Mouse (Mus musculus): Measurements from ENCODE around the gene Aacs. TPM values are rescaled to one million over a fixed set of nuclear protein-coding genes. Genes with fewer than 3 reads are reported as not detected.

Gene Aacs
- polyA plus RNA-seq, 1 experiment from 2014 or later, result 73.4 TPM

DNA sequence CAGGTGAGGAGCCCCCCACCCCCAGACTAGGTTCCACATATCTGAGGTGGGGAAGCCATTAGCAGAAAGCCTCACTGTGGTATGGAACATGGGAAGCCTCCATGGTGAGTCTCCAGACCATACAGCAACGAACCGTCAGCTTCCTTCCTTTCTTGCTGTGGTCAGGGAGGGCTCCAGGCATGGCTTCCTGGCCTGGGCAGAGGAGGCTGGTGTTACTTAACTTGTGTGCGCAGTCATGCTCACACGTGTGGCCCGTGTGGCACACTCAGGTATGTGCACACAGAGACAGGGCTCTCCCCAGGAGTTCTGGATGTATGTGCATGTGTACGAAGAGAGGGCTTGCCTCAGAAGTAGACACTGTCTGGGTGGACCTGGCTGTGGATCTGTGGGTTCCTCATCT lies 28.0 kb downstream of the Aacs start:
- H3K4me1 ChIP-seq (replicated peaks), result 0 out of 2 replicates have a peak, but pooled peaks cover 2% of the 10 kb centered on the region
- no peak overlapping the region for H3K4me3 ChIP-seq
- no peaks in the 10 kb centered on the region for H3K9me3 ChIP-seq
- H3K36me3 ChIP-seq, result peaks cover 85% of the 10 kb centered on the region
- no peak overlapping the region for H3K27ac ChIP-seq
- DNase-seq (ENCODE audit: low spot score), result no peak
- WGBS, result 92% methylated on average over 6 of the region's 6 CpGs
- no peaks in the 10 kb centered on the region for H3K27me3 ChIP-seq (ENCODE audit: insufficient read depth, poor library complexity, severe bottlenecking)

DNA sequence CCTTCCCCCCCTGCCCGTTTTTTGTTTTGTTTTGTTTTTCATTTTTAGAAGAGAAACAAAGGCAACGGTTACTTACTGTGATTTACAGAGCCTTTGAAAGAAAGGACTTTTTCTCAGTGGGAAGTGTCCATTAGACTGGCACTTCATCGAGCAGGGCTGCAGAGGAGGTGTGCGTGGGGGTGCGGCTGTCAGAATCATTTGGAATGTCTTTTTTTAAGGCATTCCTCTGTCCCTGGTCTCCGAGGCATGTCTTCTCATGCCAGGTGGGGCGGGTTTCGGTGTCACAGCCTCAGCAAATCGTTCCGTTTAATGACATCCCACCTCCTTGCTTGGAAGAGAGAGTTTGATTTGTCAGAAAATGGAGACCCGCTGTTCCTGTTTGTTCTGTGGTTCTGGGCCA lies 29.1 kb downstream of the Aacs start:
- H3K36me3 ChIP-seq, result peaks cover 85% of the 10 kb centered on the region
- no peaks in the 10 kb centered on the region for H3K4me1 ChIP-seq (replicated peaks)
- WGBS, result 68% methylated on average over 11 of the region's 11 CpGs
- H3K4me3 ChIP-seq, result no peak overlapping the region
- no peaks in the 10 kb centered on the region for H3K9me3 ChIP-seq
- DNase-seq (ENCODE audit: low spot score), result no peak
- H3K27me3 ChIP-seq (ENCODE audit: insufficient read depth, poor library complexity, severe bottlenecking), result no peaks in the 10 kb centered on the region
- H3K27ac ChIP-seq, result no peak overlapping the region

DNA sequence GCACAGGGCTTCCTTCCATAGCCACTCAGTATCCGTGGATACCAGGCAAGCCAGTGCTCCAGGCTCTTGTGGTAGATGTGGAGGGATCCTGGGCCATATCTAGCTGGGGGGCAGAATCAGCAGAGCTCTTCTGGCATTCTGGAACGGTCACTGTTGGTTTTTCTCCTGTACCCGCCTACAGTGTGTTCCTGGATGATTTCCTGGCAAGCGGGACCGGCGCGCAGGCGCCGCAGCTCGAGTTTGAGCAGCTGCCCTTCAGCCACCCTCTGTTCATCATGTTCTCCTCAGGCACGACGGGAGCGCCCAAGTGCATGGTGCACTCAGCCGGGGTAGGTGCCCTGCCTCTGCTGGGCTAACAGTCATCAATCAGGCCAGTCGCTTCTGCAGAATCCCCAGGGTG lies 30.4 kb downstream of the Aacs start:
- WGBS, result 82% methylated on average over 15 of the region's 15 CpGs
- Histone ChIP-seq H3K27me3 (ENCODE audit: insufficient read depth, poor library complexity, severe bottlenecking) (no peaks in the 10 kb centered on the region), H3K4me1 (replicated peaks) (no peaks in the 10 kb centered on the region), H3K36me3 (peaks cover 88% of the 10 kb centered on the region), H3K4me3 (no peak overlapping the region), H3K27ac (no peak overlapping the region), H3K9me3 (no peaks in the 10 kb centered on the region)
- no peak for DNase-seq (ENCODE audit: low spot score)

DNA sequence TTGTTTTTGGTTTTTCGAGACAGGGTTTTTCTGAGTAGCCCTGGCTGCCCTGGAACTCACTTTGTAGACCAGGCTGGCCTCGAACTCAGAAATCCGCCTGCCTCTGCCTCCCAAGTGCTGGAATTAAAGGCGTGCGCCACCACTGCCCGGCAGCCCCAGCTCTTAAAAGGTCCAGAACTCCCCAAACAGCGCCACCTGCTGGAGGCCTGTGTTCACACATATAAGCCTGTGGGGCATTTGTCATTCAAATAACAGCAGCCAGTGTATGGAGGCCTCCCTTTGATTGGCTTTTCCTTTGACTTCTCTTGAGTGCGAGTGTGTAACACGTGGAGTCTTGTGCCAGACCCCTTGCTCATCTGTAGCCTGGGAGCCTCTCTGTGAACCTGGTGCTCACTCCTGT lies 32.0 kb downstream of the Aacs start:
- no peaks in the 10 kb centered on the region for H3K9me3 ChIP-seq
- H3K27me3 ChIP-seq (ENCODE audit: insufficient read depth, poor library complexity, severe bottlenecking), result no peaks in the 10 kb centered on the region
- 90% methylated on average over 9 of the region's 9 CpGs for WGBS
- no peak overlapping the region for H3K4me3 ChIP-seq
- H3K4me1 ChIP-seq (replicated peaks), result no peaks in the 10 kb centered on the region
- DNase-seq (ENCODE audit: low spot score), result no peak
- H3K36me3 ChIP-seq, result peaks cover 92% of the 10 kb centered on the region
- H3K27ac ChIP-seq, result no peak overlapping the region

DNA sequence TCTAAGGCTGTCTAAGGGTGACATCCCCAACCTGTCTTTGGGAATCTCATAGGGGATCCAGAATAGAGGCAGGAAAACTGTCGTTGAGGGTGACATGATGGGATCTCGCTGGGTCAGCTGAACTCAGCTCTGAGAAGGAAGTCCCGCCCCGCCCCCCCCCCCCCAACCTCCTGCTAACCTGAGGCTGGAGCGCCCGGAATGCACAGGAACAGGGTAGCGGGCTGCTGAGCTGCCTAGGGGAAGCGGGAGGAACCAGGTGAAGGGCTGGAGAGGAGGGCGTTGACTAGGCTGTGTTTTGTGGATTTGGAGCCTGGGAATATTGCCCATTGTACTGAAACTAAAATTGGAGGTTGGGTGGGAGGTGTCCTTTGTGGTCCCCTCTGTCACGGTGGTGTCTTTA lies 32.4 kb downstream of the Aacs start:
- no peaks in the 10 kb centered on the region for H3K9me3 ChIP-seq
- no peak overlapping the region for H3K27ac ChIP-seq
- H3K36me3 ChIP-seq, result peaks cover 93% of the 10 kb centered on the region
- H3K4me1 ChIP-seq (replicated peaks), result no peaks in the 10 kb centered on the region
- WGBS, result 89% methylated on average over 10 of the region's 10 CpGs
- no peaks in the 10 kb centered on the region for H3K27me3 ChIP-seq (ENCODE audit: insufficient read depth, poor library complexity, severe bottlenecking)
- no peak for DNase-seq (ENCODE audit: low spot score)
- H3K4me3 ChIP-seq, result no peak overlapping the region

DNA sequence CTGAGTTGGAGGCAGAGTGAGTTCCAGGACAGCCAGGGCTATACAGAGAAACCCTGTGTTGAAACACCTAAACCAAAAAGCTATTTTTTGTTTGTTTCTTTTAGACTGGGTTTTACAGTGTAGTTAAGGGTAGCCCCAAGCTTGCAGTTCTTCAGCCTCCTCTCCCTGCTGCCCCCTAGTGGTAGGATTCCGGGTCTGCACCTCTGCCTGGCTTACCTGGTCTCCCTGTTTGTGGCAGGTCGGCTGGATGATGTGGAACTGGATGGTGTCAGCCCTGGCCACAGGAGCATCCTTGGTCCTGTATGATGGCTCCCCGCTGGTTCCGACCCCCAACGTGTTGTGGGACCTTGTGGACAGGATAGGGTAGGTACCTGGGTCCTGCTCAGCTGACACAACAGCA lies 33.9 kb downstream of the Aacs start:
- peaks cover 93% of the 10 kb centered on the region for H3K36me3 ChIP-seq
- H3K27me3 ChIP-seq (ENCODE audit: insufficient read depth, poor library complexity, severe bottlenecking), result no peaks in the 10 kb centered on the region
- H3K4me3 ChIP-seq, result no peak overlapping the region
- WGBS, result 56% methylated on average over 5 of the region's 5 CpGs
- no peaks in the 10 kb centered on the region for H3K4me1 ChIP-seq (replicated peaks)
- DNase-seq (ENCODE audit: low spot score), result peak; percentile 43
- no peaks in the 10 kb centered on the region for H3K9me3 ChIP-seq
- H3K27ac ChIP-seq, result no peak overlapping the region

DNA sequence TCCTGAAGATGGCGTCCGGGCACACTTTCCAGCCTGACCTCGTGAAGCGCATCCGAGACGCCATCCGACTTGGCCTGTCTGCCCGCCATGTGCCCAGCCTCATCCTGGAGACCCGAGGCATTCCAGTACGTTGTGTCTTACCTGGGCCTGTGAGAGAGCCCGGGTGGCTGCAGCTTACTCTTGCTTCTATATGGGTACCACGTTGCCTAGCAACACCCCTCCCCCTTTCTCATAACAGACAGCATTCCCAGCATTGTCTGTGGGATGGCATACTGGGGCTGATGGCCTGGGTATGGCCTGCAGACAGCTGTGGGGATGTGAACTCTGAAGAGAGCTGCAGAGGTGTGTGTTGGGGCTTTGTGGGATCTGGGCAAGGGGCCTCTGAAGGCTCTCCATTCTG lies 39.4 kb downstream of the Aacs start:
- Histone ChIP-seq H3K27me3 (ENCODE audit: insufficient read depth, poor library complexity, severe bottlenecking) (no peaks in the 10 kb centered on the region), H3K36me3 (peaks cover 90% of the 10 kb centered on the region), H3K4me1 (replicated peaks) (peaks cover 5% of the 10 kb centered on the region; the same call in 1 of the 2 replicates), H3K27ac (no peak overlapping the region), H3K4me3 (no peak overlapping the region), H3K9me3 (no peaks in the 10 kb centered on the region)
- no peak for DNase-seq (ENCODE audit: low spot score)
- 88% methylated on average over 12 of the region's 12 CpGs for WGBS

DNA sequence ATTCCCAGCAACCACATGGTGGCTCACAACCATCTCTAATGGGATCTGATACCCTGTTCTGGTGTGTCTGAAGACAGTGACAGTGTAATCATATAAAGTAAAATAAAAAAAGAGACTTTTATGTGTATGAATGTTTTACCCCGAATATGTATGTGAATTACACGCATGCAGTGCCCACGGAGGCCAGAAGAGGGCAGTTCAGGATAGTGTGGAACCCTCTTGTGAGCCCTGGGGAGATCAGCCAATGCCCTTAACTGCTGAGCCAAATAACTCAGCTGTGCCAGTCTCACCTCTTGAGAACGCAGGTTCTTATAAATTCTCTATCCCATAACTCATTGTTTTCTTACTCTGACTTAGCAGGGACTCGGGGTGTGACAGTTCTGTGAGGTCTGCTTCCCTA lies 43.0 kb downstream of the Aacs start:
- DNase-seq (ENCODE audit: low spot score), result no peak
- WGBS, result 71% methylated on average over 5 of the region's 5 CpGs
- peaks cover 54% of the 10 kb centered on the region for H3K36me3 ChIP-seq

DNA sequence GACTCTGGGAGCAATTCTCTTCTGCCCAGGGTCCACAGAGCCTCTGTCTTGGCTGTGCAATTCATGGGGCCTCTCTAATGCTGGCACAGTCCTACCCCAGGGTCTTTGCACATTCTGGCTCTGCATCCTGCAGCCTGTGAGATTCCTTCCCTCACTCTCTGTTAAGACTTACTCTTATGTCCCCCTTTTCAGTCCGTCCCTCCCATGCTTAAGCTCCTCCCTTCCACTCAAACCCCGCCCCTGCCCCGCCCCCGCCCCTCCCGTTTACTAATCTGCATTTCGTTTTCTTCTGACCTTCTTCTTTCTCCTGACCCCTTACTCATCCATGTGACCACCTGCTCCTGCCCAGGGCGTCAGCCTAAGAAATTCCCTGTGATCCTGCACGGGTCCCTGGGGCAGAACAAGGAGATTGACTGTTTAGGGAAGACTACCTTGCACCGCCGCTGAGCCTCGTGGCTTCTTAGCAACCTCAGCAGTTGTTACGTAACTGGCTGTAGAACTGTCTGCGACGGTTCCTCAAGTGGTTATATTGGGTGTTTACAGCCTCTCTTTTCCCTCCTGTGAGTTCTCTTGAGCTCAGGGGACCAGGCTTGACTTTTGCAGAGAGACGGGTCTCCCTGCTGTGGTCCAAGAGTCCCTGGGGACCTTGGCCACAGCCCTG lies 45.4 kb downstream of the Aacs start:
- 19% methylated on average over 15 of the region's 15 CpGs for WGBS
- no peak overlapping the region; the same call in 1 of the 2 replicates for H3K4me3 ChIP-seq
- H3K27ac ChIP-seq, result peak overlapping the region; percentile 12; the same call in 1 of the 2 replicates
- H3K27me3 ChIP-seq (ENCODE audit: insufficient read depth, poor library complexity, severe bottlenecking), result no peaks in the 10 kb centered on the region
- no peak for DNase-seq (ENCODE audit: low spot score)
- H3K36me3 ChIP-seq, result peaks cover 30% of the 10 kb centered on the region
- peaks cover 17% of the 10 kb centered on the region for H3K4me1 ChIP-seq (replicated peaks)
- H3K9me3 ChIP-seq, result peaks cover 3% of the 10 kb centered on the region; the same call in 1 of the 2 replicates

More for the DNA sequence above, 43.0 kb downstream of the Aacs start:
- Histone ChIP-seq H3K9me3 (no peaks in the 10 kb centered on the region), H3K27ac (no peak overlapping the region), H3K4me1 (replicated peaks) (peaks cover 19% of the 10 kb centered on the region), H3K4me3 (no peak overlapping the region), H3K27me3 (ENCODE audit: insufficient read depth, poor library complexity, severe bottlenecking) (no peaks in the 10 kb centered on the region)

DNA sequence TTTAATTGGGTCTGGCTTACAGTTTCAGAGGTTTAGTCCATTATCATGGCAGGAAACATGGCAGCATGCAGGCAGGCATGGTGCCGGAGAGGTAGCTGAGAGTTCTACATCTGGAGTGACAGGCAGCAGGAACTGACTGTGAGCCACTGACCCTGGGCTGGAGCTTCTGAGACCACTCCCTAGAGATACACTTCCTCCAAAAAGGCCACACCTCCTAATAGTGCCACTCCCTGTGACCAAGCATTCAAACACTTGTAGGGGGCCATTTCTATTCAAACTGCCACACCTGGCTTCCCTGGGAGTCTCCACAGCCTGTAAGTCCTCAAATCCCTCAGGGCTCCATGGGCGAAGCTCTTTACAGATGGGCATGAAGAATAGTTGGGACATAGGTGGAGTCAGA lies 47.7 kb downstream of the Aacs start:
- no peak overlapping the region for H3K27ac ChIP-seq
- H3K36me3 ChIP-seq, result 0 out of 2 replicates have a peak, but pooled peaks cover 7% of the 10 kb centered on the region
- H3K9me3 ChIP-seq, result peaks cover 11% of the 10 kb centered on the region; the same call in 1 of the 2 replicates
- 88% methylated on average over 2 of the region's 2 CpGs for WGBS
- no peak for DNase-seq (ENCODE audit: low spot score)
- no peak overlapping the region for H3K4me3 ChIP-seq
- H3K27me3 ChIP-seq (ENCODE audit: insufficient read depth, poor library complexity, severe bottlenecking), result peaks cover 10% of the 10 kb centered on the region; the same call in 1 of the 2 replicates
- peaks cover 17% of the 10 kb centered on the region for H3K4me1 ChIP-seq (replicated peaks)

DNA sequence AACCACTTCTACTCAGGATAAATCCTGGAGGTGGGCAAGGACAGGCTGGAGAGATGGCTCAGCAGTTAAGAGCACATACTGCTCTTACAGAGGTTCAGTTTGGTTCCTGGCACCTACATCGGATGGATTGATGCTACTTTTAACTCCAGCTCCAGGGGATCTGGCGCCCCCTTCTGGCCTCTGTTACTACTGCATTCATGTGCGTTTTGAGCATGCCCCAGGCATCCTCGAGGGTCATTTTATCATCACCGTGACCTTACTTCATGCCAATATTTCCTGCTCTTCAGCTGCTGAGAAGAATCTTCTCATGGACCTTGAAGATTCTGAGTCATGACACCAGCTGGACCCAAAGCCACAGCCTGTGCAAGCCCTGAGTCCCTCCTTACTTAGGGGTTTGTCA lies 49.9 kb downstream of the Aacs start:
- 55% methylated on average over 5 of the region's 5 CpGs for WGBS
- H3K27ac ChIP-seq, result no peak overlapping the region
- no peak overlapping the region for H3K4me3 ChIP-seq
- DNase-seq (ENCODE audit: low spot score), result no peak
- H3K27me3 ChIP-seq (ENCODE audit: insufficient read depth, poor library complexity, severe bottlenecking), result peaks cover 28% of the 10 kb centered on the region
- H3K9me3 ChIP-seq, result peaks cover 11% of the 10 kb centered on the region; the same call in 1 of the 2 replicates
- no peaks in the 10 kb centered on the region for H3K36me3 ChIP-seq
- peaks cover 15% of the 10 kb centered on the region for H3K4me1 ChIP-seq (replicated peaks)

DNA sequence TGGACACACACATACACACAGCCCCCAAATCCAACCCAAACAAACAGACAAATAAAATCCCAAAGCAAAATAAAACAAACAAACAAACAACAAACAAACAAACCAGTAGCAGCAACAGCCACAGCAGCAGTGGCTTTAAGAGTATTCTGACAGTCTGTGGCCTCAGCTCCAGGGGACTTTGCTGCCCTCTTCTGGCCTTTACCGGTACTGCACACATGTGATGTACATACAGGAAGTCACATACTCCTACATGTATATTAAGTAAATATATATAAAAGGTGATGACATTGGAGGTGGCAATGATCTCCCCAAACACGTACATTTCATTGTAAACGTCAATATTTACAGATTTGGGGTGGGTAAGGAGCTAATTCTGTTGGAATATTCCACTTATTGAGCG lies 50.9 kb downstream of the Aacs start:
- WGBS, result 76% methylated on average over 4 of the region's 4 CpGs
- Histone ChIP-seq H3K4me1 (replicated peaks) (peaks cover 8% of the 10 kb centered on the region), H3K4me3 (no peak overlapping the region), H3K9me3 (peaks cover 11% of the 10 kb centered on the region; the same call in 1 of the 2 replicates), H3K27me3 (ENCODE audit: insufficient read depth, poor library complexity, severe bottlenecking) (peaks cover 36% of the 10 kb centered on the region), H3K36me3 (no peaks in the 10 kb centered on the region), H3K27ac (no peak overlapping the region)
- DNase-seq (ENCODE audit: low spot score), result peak; percentile 30

DNA sequence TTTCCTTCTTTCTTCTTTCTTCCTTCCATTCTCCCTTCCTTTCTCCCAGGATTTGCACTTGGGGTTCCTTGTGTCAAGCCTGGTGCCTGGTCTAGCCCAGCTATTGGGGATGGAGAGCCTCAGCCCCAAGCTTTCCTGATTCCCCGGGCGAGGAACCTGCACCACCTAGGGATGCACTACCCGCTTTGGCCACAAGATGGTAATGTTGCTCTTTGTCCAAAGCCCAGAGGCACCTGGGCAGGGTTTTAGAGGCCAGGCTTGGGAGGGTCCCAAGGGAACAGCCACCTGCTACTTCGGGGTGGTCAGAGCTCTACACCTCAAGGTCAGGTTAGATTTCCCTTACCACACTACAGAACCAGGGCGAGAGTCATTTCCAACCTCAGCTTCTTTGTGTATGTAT lies 53.5 kb downstream of the Aacs start:
- H3K27ac ChIP-seq, result no peak overlapping the region
- peaks cover 32% of the 10 kb centered on the region for H3K4me1 ChIP-seq (replicated peaks)
- peak; percentile 75 for DNase-seq (ENCODE audit: low spot score)
- peaks cover 11% of the 10 kb centered on the region; the same call in 1 of the 2 replicates for H3K9me3 ChIP-seq
- peaks cover 62% of the 10 kb centered on the region for H3K27me3 ChIP-seq (ENCODE audit: insufficient read depth, poor library complexity, severe bottlenecking)
- no peak overlapping the region for H3K4me3 ChIP-seq
- H3K36me3 ChIP-seq, result no peaks in the 10 kb centered on the region
- WGBS, result 6% methylated on average over 5 of the region's 5 CpGs
